In the genomic region with DNA sequence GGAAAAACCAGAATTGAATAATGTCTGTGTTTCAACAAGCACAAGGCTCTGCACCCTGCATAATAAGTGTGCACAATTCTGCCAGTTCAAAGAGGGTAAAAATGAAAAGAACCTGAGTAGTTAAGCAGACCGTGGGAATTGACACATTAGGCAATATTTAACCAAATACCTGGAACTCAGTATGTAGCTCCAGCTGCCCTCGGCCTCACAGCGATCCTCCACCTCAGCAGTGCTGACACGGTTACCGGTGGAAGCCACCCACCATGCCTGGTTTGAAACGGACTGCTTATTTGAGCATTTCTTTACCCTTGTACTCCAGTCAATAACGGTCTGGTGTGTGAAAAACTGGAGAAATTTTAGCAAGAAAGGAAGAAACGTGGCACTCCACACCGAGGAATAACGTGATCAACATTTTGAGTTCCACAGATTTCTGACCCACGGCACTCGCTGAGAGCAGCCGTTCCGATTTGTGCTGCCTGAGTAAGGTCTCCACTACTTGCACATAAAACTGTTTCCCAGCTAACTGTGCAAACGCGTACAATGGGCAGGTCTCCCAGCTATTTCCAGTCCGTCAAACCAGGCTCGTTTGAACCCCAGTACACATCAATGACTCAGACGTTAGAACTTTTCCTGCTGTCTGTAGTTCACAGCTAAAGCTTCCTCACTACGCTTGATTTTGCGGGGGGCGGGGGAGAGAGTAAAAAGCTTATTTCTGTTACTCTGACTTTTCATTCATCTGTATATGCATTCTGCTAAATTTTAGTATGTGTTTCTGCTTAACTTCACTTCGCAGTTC, we compare ENCODE assay signal across 8 mouse cellular contexts. TPM values are rescaled to one million over a fixed set of nuclear protein-coding genes. Genes with fewer than 3 reads are reported as not detected.
A peak's percentile ranks its signal among the peaks of the same experiment; 100 is the strongest.
DNase-seq lines count a peak whose midpoint lies in the region; ATAC-seq and TF ChIP-seq lines count a peak whose summit lies in the region.

No protein-coding gene starts in this region.

- no peaks in the 10 kb centered on the region for H3K9me3 ChIP-seq in heart, embryonic 15.5 days (replicated peaks)

- H3K4me1 ChIP-seq in spleen, adult 2 months (ENCODE audit: control insufficient read depth, insufficient read depth, insufficient read length): peaks cover 5% of the 10 kb centered on the region
- peaks cover 16% of the 10 kb centered on the region for H3K4me1 ChIP-seq in heart, embryonic 15.5 days (replicated peaks)

- H3K36me3 ChIP-seq in spleen, adult 2 months (ENCODE audit: control insufficient read depth, insufficient read depth, low read length): no peaks in the 10 kb centered on the region
- no peaks in the 10 kb centered on the region for H3K36me3 ChIP-seq in heart, embryonic 15.5 days

- no peaks in the 10 kb centered on the region for H3K27me3 ChIP-seq in spleen, adult 2 months (ENCODE audit: control insufficient read depth, insufficient read depth, low read length)
- no peaks in the 10 kb centered on the region for H3K27me3 ChIP-seq in heart, embryonic 15.5 days

- H3K27ac ChIP-seq in spleen, adult 2 months (ENCODE audit: insufficient read depth, low read length): no peak overlapping the region
- H3K27ac ChIP-seq in heart, embryonic 15.5 days: peak overlapping the region; percentile 79

- peak overlapping the region; percentile 71 for H3K9ac ChIP-seq in heart, embryonic 15.5 days

- TF ChIP-seq CTCF in spleen, adult 2 months (IDR thresholded peaks at IDR 0.05; ENCODE audit: extremely low read depth, insufficient read depth, insufficient read length, insufficient replicate concordance): no peak

- 8% methylated on average over 23 of the region's 23 CpGs for WGBS in spleen, adult 2 months
- 9% methylated on average over 23 of the region's 23 CpGs for WGBS in heart, embryonic 15.5 days

- peak; percentile 37 to 76 for DNase-seq in adrenal gland, adult (ENCODE audit: inconsistent age in 2 of 2, low spot score in 1 of 2)
- DNase-seq in adrenal gland, adult 8-10 months: no peak
- DNase-seq in spleen, adult 2 months (ENCODE audit: low read depth in 1 of 2, low spot score in 2 of 2): no peak
- no peak for DNase-seq in spleen, postnatal 4 days (ENCODE audit: low spot score in 2 of 2)
- DNase-seq in kidney, postnatal 36 days: peak; percentile 75 to 82
- DNase-seq in neural tube, embryonic 10.5 days (ENCODE audit: extremely low spot score, low spot score): peak; percentile 39
- no peak for DNase-seq in layer of hippocampus, postnatal 10 days (ENCODE audit: low spot score in 2 of 2)

- no peak for ATAC-seq in heart, embryonic 15.5 days (replicated peaks; ENCODE audit: insufficient number of reproducible peaks, insufficient read depth, low FRiP score, low read depth)

- H3K4me3 ChIP-seq in spleen, adult 2 months (ENCODE audit: extremely low read depth, insufficient read depth, insufficient read length): peak overlapping the region; percentile 89
- peak overlapping the region; percentile 64 for H3K4me3 ChIP-seq in heart, embryonic 15.5 days

- peak overlapping the region; percentile 96 for H3K4me2 ChIP-seq in heart, embryonic 15.5 days

- no peak for TF ChIP-seq POLR2A in spleen, adult 2 months (IDR thresholded peaks at IDR 0.05; ENCODE audit: low read depth, low read length)

RNA-seq across cellular contexts. Expression of gene Gcsh, which starts 1.0 kb away (rescaled TPM):
- 100 to 1,000 TPM; 142 to 228 (median 186) TPM for total RNA-seq in adrenal gland, adult 8-10 months (2022)
- polyA plus RNA-seq in spleen, adult 2 months (2012; rRNA removed): 4.0 and 5.5 TPM in 2 replicates
- polyA plus RNA-seq in heart, embryonic 15.5 days (2015; fragmentation: Nextera tagmentation; extraction: Ambion mirVana): 66.1 and 78.2 TPM in 2 replicates
- total RNA-seq in layer of hippocampus, postnatal 10 days (2021): 10 to 100 TPM; 55.4 to 56.1 TPM

RNA-seq across cellular contexts. Expression of gene 1700030J22Rik, which starts 13.6 kb away (rescaled TPM):
- 1 to 10 TPM; 1.8 to 2.4 (median 2.1) TPM for total RNA-seq in adrenal gland, adult 8-10 months (2022)
- polyA plus RNA-seq in spleen, adult 2 months (2012; rRNA removed): 0.05 and 0.18 TPM in 2 replicates
- 0.58 and 0.77 TPM in 2 replicates for polyA plus RNA-seq in heart, embryonic 15.5 days (2015; fragmentation: Nextera tagmentation; extraction: Ambion mirVana)
- 10 to 100 TPM; 10.2 TPM for total RNA-seq in layer of hippocampus, postnatal 10 days (2021)

RNA-seq across cellular contexts. Expression of gene Atmin, which starts 49.2 kb away (rescaled TPM):
- total RNA-seq in adrenal gland, adult 8-10 months (2022): 10 to 100 TPM; 23.9 to 33.7 (median 30.8) TPM
- 10.2 and 13.0 TPM in 2 replicates for polyA plus RNA-seq in spleen, adult 2 months (2012; rRNA removed)
- 7.9 and 10.5 TPM in 2 replicates for polyA plus RNA-seq in heart, embryonic 15.5 days (2015; fragmentation: Nextera tagmentation; extraction: Ambion mirVana)
- total RNA-seq in layer of hippocampus, postnatal 10 days (2021): 10 to 100 TPM; 31.3 to 32.6 TPM

Comparison
In these comparisons a context has a peak if more than half of its experiments do, and no peak if none do; other contexts are left out.
1. DNase-seq: peak in adrenal gland, adult (2 of 2), kidney, postnatal 36 days (2 of 2) and neural tube, embryonic 10.5 days (single experiment); none in adrenal gland, adult 8-10 months (single experiment), spleen, adult 2 months (0 of 2), spleen, postnatal 4 days (0 of 2) and layer of hippocampus, postnatal 10 days (0 of 2).